9 mouse cellular contexts compared by ENCODE assay signal in the genomic region with DNA sequence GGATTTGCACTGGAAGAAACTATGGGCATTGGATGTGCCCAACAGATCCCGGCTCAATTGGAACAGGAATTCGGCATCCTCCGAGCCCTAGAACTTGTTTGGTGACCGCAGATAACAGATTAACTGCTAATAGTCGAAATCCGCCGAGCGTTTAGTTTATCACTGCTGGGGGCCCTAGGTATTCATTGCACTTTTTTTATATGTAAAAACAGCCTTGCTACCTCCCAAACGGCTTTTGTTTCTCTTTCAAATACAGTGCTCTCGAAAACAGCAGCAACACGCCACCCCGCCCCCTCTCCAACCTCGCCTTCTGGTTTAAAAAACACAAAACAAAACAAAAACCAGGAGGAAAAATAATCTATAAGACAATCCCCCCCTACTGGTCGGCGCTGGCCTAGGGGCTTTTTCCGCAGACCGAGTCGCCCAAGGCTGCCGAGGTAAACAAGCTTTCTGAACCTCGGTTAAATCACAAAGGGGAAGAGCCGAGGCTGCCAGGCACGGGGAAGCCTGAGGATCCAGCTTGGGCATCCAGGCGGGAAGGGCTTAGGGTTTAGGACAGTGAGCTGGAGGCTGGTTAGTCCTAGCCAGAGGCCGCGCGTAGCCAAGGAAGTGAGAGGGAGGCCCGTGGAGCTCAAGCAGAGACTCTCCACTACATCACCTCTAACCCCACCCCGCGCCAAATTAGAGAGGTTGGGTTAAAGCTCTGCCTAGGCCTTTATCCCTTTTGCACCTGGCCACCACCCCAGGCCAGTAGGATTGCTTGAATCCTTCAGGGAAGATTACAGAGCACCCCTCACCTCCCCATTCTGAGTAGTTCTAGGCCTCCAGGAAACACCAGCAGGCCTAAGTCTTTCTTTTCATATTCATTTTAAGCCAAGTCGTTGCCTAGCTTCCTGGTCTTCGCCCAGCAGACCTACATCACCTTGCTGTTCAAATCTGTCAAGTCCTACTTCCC. TPM values are rescaled to one million over a fixed set of nuclear protein-coding genes. Genes with fewer than 3 reads are reported as not detected.
DNase-seq lines count a peak whose midpoint lies in the region; ATAC-seq and TF ChIP-seq lines count a peak whose summit lies in the region.
"Had no signal": no experiment of that assay in that cellular context is flagged by ENCODE, and none has a peak within 500 bp of the region (broad histone marks: within the 10 kb centered on the region; RNA-seq: fewer than 3 reads in every experiment).

No protein-coding gene starts in this region.

- H3K4me2 ChIP-seq in hindbrain, embryonic 11.5 days (replicated peaks; ENCODE audit: low read depth, low read length): no peak overlapping the region
- no peak overlapping the region for H3K4me2 ChIP-seq in hindbrain, embryonic 12.5 days (replicated peaks)
- peak overlapping the region; percentile 30 for H3K4me2 ChIP-seq in CH12.LX (ENCODE audit: insufficient read depth, low read depth, poor library complexity, severe bottlenecking)
- H3K4me2 ChIP-seq in forebrain, embryonic 13.5 days: 0 out of 2 replicates have a peak overlapping the region, but pooled peaks have one; percentile 13
- H3K4me2 ChIP-seq: hindbrain, embryonic 15.5 days had no signal

- intact Hi-C loops in left cerebral cortex, adult 2 months (cut with DNase I): loop anchor here (5.0 kb wide), 1 partner anchor 346 kb away; no protein-coding TSS in a partner anchor

- H3K9ac ChIP-seq in hindbrain, embryonic 11.5 days (ENCODE audit: low read depth, low read length): no peak overlapping the region
- no peak overlapping the region for H3K9ac ChIP-seq in hindbrain, embryonic 12.5 days
- H3K9ac ChIP-seq in CH12.LX (ENCODE audit: insufficient read depth, low read depth): peak overlapping the region; percentile 40; the same call in 1 of the 2 replicates
- H3K9ac ChIP-seq in forebrain, embryonic 13.5 days: no peak overlapping the region
- H3K9ac ChIP-seq: hindbrain, embryonic 15.5 days had no signal

- dilution Hi-C loops in CH12.LX (cut with MboI; ENCODE audit: extremely low pct_ligation_motif_present, extremely low pct_unique_long_range_greater_than_20kb, low sequenced_read_pairs): no loop called here

- no peak overlapping the region for H3K27ac ChIP-seq in hindbrain, embryonic 11.5 days (ENCODE audit: low read depth, low read length)
- H3K27ac ChIP-seq in hindbrain, embryonic 12.5 days: no peak overlapping the region
- peak overlapping the region; percentile 54 for H3K27ac ChIP-seq in CH12.LX (ENCODE audit: insufficient read depth, low read depth)
- no peak overlapping the region for H3K27ac ChIP-seq in forebrain, embryonic 13.5 days
- no peak overlapping the region for H3K27ac ChIP-seq in left cerebral cortex, adult 2 months
- H3K27ac ChIP-seq: hindbrain, embryonic 15.5 days had no signal

- no peaks in the 10 kb centered on the region for H3K9me3 ChIP-seq in hindbrain, embryonic 11.5 days (ENCODE audit: control insufficient read depth, low read length)
- no peaks in the 10 kb centered on the region for H3K9me3 ChIP-seq in hindbrain, embryonic 12.5 days (replicated peaks)
- no peaks in the 10 kb centered on the region for H3K9me3 ChIP-seq in CH12.LX (replicated peaks; ENCODE audit: low read length)
- no peaks in the 10 kb centered on the region for H3K9me3 ChIP-seq in forebrain, embryonic 13.5 days (replicated peaks)
- H3K9me3 ChIP-seq: hindbrain, embryonic 15.5 days had no signal

- H3K4me3 ChIP-seq in hindbrain, embryonic 11.5 days (ENCODE audit: low read depth, low read length): no peak overlapping the region
- H3K4me3 ChIP-seq in hindbrain, embryonic 12.5 days: no peak overlapping the region
- peak overlapping the region in 1 of 3 experiments; percentile 26 for H3K4me3 ChIP-seq in CH12.LX (replicated peaks in 1 of 3; ENCODE audit: low read depth in 2 of 3, low read length in 2 of 3, poor library complexity in 1 of 3)
- H3K4me3 ChIP-seq in forebrain, embryonic 13.5 days: no peak overlapping the region
- no peak overlapping the region for H3K4me3 ChIP-seq in left cerebral cortex, adult 2 months
- H3K4me3 ChIP-seq: hindbrain, embryonic 15.5 days had no signal

- peak in 1 of 2 experiments; percentile 34; a peak in 1 of 4 replicates for TF ChIP-seq CTCF in CH12.LX (conservative IDR thresholded peaks at IDR 0.05 in 1 of 2, IDR thresholded peaks at IDR 0.05 in 1 of 2; ENCODE audit: low read depth in 2 of 2, low read length in 2 of 2)
- TF ChIP-seq CTCF in left cerebral cortex, adult 2 months (IDR thresholded peaks at IDR 0.05): no peak; the same call in 1 of the 2 replicates

- no peak for TF ChIP-seq POLR2A in CH12.LX (IDR thresholded peaks at IDR 0.05; ENCODE audit: low read depth, low read length)

- DNase-seq in hindbrain, embryonic 11.5 days (ENCODE audit: low spot score): peak; percentile 52
- DNase-seq in CH12.LX (ENCODE audit: extremely low read depth): no peak
- DNase-seq in left cerebral cortex, adult 2 months (ENCODE audit: extremely low spot score in 1 of 2, low spot score in 2 of 2): no peak
- DNase-seq in right cerebral cortex, adult 2 months (ENCODE audit: low spot score in 2 of 2): no peak
- DNase-seq in urinary bladder, postnatal 36 days (ENCODE audit: low spot score in 2 of 2): no peak

- peaks cover 71% of the 10 kb centered on the region for H3K27me3 ChIP-seq in hindbrain, embryonic 11.5 days (ENCODE audit: control insufficient read depth, insufficient read depth, low read length)
- peaks cover 91% of the 10 kb centered on the region for H3K27me3 ChIP-seq in hindbrain, embryonic 12.5 days
- H3K27me3 ChIP-seq in CH12.LX (replicated peaks): no peaks in the 10 kb centered on the region
- H3K27me3 ChIP-seq in forebrain, embryonic 13.5 days: peaks cover 84% of the 10 kb centered on the region

- H3K36me3 ChIP-seq in hindbrain, embryonic 11.5 days (ENCODE audit: control insufficient read depth, insufficient read depth, low read length): no peaks in the 10 kb centered on the region
- H3K36me3 ChIP-seq in hindbrain, embryonic 12.5 days: no peaks in the 10 kb centered on the region
- H3K36me3 ChIP-seq in CH12.LX (replicated peaks in 1 of 2; ENCODE audit: control insufficient read depth in 1 of 2, insufficient read depth in 1 of 2, low read length in 1 of 2): no peaks in the 10 kb centered on the region
- H3K36me3 ChIP-seq in forebrain, embryonic 13.5 days (ENCODE audit: poor library complexity, severe bottlenecking): no peaks in the 10 kb centered on the region
- H3K36me3 ChIP-seq: hindbrain, embryonic 15.5 days had no signal

- no peak for TF ChIP-seq EP300 in CH12.LX (IDR thresholded peaks at IDR 0.05; ENCODE audit: low read length)

- 10% methylated on average over 31 of the region's 31 CpGs for WGBS in hindbrain, embryonic 11.5 days
- WGBS in hindbrain, embryonic 12.5 days: 9% methylated on average over 31 of the region's 31 CpGs
- WGBS in forebrain, embryonic 13.5 days: 11% methylated on average over 31 of the region's 31 CpGs

- TF ChIP-seq RAD21 in CH12.LX (IDR thresholded peaks at IDR 0.05; ENCODE audit: low read depth, low read length): no peak; the same call in 1 of the 2 replicates

- 0 out of 2 replicates have a peak, but pooled peaks cover 6% of the 10 kb centered on the region for H3K4me1 ChIP-seq in hindbrain, embryonic 11.5 days (replicated peaks; ENCODE audit: control insufficient read depth, insufficient read depth, low read length)
- peaks cover 36% of the 10 kb centered on the region for H3K4me1 ChIP-seq in hindbrain, embryonic 12.5 days
- peaks cover 0 to 15% of the 10 kb centered on the region in 2 experiments; a peak in 3 of 4 replicates for H3K4me1 ChIP-seq in CH12.LX (ENCODE audit: control insufficient read depth in 1 of 2, insufficient read depth in 2 of 2)
- H3K4me1 ChIP-seq in forebrain, embryonic 13.5 days: peaks cover 48% of the 10 kb centered on the region

- in situ Hi-C loops in CH12.LX (cut with MboI; ENCODE audit: low pct_ligation_motif_present, low pct_unique_long_range_greater_than_20kb, low sequenced_read_pairs): no loop called here

- no peak for ATAC-seq in hindbrain, embryonic 11.5 days (ENCODE audit: low FRiP score)
- ATAC-seq in hindbrain, embryonic 12.5 days (ENCODE audit: low FRiP score): no peak
- no peak for ATAC-seq in forebrain, embryonic 13.5 days
- peak; percentile 36; the same call in 1 of the 2 replicates for ATAC-seq in megakaryocyte, adult 5-6 weeks (ENCODE audit: poor library complexity, severe bottlenecking)

- H3K79me2 ChIP-seq in CH12.LX (replicated peaks; ENCODE audit: control insufficient read depth, extremely low read depth, insufficient read depth, poor library complexity, severe bottlenecking): no peaks in the 10 kb centered on the region

TF ChIP-seq in CH12.LX, 34 proteins besides CTCF, POLR2A, EP300 and RAD21:
- TF ChIP-seq MXI1 (IDR thresholded peaks at IDR 0.05; ENCODE audit: low read depth, low read length) (peak; percentile 25; the same call in 1 of the 2 replicates), JUND (conservative IDR thresholded peaks at IDR 0.05; ENCODE audit: low read depth, low read length) (no peak), CHD2 (IDR thresholded peaks at IDR 0.05; ENCODE audit: low read length) (0 out of 2 replicates have a peak, but pooled peaks have one; percentile 12), SMC3 (IDR thresholded peaks at IDR 0.05; ENCODE audit: low read depth, low read length) (peak; percentile 20)

RNA-seq across cellular contexts. Expression of gene Bcor, which starts 6.7 kb away (rescaled TPM):
- polyA plus RNA-seq in hindbrain, embryonic 11.5 days (2014; fragmentation: Nextera tagmentation; extraction: Ambion mirVana): 23.1 and 24.6 TPM in 2 replicates
- 23.7 and 26.9 TPM in 2 replicates for polyA plus RNA-seq in hindbrain, embryonic 12.5 days (2016; fragmentation: Nextera tagmentation; extraction: Ambion mirVana)
- 40.0 and 41.1 TPM in 2 replicates for total RNA-seq in CH12.LX (2012; rRNA removed)
- 14.3 and 14.6 TPM in 2 replicates for total RNA-seq in CH12.LX (2014; rRNA removed)
- 29.6 and 33.8 TPM in 2 replicates for polyA plus RNA-seq in CH12.LX (2012; ENCODE audit: insufficient read length, low read depth)
- 16.2 and 18.8 TPM in 2 replicates for polyA plus RNA-seq in forebrain, embryonic 13.5 days (2015; fragmentation: Nextera tagmentation; extraction: Ambion mirVana)
- 27.3 and 27.7 TPM in 2 replicates for total RNA-seq in megakaryocyte, adult 5-6 weeks (2015)
- 24.7 and 27.9 TPM in 2 replicates for total RNA-seq in megakaryocyte, adult 5-6 weeks (2017)
- total RNA-seq in left cerebral cortex, adult 2 months (2021): 10 to 100 TPM; 33.4 to 38.0 TPM

Comparison
In these comparisons a context has a peak if more than half of its experiments do, and no peak if none do; other contexts are left out.
1. H3K4me2 ChIP-seq: peak in CH12.LX (single experiment) and forebrain, embryonic 13.5 days (single experiment); none in hindbrain, embryonic 11.5 days (single experiment) and hindbrain, embryonic 12.5 days (single experiment).